Mouse (Mus musculus) urinary bladder, adult 18-20 months (tissue): Measurements from ENCODE around the gene Defb48.

ENCODE experiments used
- DNase-seq, 2 experiments: peaks; one replicate each; pipeline ENCODE4 v3.0.0; 2022; ENCODE audit warnings: low spot score in 2 of 2, mixed read lengths in 2 of 2

The Defb48 gene

DNA sequence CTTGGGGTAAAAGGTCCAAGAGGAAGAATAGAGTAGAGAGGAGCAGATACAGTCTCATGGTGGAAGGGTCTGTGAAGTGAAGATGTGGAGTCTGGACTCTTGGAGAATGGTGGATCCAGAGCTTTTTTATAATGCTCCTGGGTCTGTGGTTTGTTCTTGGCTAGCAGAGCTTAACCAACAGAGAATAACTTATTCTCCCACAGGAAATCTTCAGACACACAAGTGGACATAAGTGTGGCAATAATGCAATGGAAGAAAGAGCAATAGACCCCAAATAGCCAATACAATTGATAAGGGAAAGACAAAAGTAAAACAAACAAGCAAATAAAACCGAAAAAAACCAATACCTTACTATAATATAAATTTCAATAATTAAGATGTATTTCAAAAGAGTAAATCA lies at the start of gene Defb48:
Defb48 (minus strand) TSS at position 101 of the 400 bp plus-strand sequence.
- DNase-seq: no peak

DNA sequence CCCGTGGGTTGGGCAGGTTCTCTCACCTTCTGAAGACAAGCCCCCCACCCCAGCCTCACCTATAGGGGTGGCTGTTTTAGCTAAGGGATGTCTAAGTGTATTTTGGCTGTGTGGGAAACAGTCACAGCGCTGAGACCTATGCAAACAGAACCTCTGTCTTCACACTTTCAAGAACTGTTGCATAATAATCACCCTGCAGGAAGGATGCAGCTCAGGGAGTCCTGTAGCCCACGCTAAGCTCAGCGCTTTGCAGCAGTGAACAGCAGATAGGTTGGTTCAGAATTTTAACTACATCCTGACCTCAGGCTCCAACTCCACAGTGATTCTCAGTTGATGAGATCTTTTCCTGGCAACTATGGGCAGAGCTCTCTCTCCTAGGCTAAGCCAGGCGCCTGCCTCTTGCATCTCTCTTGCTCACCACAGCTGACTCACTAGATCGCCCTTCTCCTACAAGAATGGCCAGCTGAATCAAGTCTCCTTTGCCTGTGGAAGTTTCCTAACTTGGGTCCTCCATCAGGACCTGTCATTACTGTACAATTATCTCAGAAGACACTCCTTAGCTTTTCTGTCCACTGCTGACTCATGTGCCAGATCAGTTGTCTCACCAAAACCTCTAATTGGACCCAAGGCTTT lies 36.3 kb upstream of the Defb48 start:
- no peak for DNase-seq

DNA sequence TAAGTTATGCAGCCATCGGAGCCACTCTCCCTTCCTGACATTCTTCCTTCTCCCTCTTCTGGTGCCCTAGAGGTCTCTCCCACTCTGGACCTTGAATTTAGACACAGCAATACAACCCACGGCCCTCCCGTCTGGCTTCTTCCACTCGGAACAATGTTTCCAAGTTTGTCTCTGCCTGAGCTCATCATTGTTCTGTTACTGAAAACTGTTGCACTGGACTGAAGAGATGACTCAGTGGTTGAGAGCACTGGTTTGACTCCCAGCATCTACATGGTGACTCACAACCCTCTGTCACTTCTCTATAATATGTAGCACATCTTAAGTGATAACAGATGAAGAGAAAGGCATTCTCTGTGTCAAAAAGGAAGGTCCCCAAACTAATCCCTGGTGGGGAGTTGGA lies 30.4 kb upstream of the Defb48 start:
- DNase-seq: no peak

DNA sequence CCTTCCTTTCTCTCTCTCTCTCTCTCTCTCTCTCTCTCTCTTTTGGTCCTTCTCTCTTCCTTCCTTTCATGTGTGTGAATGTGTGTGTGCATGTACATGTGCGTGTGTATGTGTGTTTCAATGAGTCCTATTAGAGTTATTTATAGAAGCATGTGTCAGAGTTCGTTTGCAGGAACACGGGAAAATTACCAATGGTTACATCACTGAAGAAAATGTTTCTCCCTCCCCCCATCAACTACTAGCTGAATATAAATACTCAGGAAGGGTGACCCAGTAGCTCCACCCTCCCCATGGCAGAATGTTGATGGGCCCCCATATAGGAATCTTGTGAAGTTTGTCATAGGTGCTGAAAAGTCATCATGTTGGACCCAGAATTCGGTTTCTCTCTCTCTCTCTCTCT lies 28.8 kb upstream of the Defb48 start:
- no peak for DNase-seq

DNA sequence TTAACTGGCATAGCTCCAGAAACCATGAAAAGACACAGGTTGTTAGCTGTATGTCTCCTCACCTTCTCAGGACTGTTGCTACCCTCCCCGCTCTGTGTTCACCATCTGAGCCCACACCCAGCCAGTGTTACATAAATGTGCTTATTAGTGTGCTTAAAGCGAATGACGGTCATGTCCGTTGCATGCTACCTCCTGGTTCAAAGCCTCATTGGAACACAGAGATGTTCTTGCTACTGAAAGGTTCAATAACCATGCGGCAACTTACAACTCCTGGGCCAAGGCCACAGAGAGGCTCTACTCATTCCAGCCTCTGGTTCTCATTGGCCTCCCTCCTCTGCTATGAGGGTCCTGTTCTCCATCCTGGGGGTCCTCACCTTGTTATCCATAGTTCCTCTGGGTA lies 27.2 kb upstream of the Defb48 start, which contains the start of gene Defb43:
Defb43 (plus strand) TSS at position 301 of the 400 bp plus-strand sequence.
- DNase-seq: no peak

DNA sequence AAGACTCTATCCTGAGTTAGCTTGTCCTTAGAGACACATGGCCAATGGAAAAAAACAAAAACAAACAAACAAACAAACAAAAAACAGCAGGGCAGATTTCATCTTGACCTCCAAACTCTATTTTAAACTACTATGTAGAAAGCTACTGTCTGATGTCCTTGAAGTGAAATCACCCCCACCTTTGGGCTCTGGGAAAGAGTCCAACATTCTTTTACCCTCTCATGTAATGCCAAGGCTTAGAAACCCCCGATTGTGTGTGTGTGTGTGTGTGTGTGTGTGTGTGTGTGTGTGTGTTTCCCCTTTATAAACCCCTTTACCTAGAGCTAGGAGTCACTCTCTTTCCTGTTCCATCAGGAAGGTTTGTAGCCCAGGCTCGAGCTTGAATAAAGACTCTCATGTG lies 18.3 kb upstream of the Defb48 start:
- DNase-seq: no peak

DNA sequence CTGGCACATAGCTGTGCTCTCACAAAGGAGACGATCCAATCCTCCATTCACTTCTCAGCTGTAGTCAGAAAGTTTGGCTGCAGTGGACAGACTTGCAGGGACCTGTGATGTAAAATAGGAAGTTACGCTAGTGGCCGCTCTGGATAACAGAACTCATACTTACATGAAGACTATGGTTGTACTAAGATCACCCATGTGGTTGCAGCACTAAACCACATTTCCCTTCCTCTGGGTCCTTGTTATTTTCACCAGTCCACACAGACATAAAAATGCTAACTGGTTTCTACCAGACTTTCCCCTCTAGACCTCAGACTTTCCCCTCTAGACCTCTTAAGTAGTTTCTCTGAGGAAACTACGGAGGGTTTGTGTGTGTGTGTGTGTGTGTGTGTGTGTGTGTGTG lies 14.7 kb upstream of the Defb48 start:
- DNase-seq: no peak

DNA sequence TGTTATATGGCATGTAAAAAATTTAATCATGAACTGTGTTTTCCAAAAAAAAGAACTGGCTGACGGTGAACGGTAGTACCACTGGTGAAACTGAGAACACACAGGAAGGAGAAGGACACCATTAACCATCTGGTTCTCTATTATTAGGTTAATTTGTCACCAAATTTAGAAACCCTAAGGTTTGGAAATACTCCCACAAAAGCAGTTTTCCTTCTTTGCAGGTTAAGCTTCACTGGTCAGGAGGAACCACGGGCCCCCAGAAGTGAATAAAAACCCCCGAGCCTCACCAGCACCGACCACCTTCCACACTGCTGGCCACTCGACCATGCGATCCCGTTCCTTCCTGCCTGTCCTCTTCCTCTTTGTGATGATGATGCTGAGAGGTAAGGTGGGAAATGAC lies 13.5 kb upstream of the Defb48 start, which contains the start of gene Defb47:
Defb47 (plus strand) TSS at position 301 of the 400 bp plus-strand sequence.
- no peak for DNase-seq

DNA sequence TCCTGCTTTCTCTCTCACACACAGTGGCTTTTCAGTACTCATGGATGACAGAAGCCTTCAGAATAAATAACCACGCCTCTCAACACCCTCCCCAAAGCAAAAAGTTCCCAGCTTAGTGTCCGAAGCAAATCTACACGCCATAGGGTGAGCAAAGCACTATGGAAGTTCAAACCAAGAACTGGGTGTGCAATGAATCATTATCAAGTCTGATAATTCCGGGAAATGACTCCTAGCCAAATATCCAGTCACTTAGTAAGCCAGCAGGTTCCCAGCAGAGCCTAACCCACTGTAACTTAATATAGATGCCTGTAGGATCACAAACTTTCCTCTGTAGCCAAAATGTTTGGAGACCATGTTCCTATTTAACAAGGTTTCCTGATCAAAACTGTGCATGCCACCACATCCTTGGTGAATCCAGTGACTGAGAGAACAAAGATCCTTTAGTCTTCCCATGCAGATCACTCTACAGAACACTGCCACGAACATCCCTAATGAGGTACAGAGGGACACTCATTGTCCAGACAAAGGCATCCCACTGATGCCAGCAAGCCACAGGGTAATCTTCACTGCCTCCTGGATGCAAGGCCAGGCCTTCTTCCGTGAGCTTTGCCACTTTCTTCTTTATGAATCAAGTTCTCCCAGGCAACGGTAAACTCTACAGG lies 7.7 kb upstream of the Defb48 start:
- DNase-seq: no peak

DNA sequence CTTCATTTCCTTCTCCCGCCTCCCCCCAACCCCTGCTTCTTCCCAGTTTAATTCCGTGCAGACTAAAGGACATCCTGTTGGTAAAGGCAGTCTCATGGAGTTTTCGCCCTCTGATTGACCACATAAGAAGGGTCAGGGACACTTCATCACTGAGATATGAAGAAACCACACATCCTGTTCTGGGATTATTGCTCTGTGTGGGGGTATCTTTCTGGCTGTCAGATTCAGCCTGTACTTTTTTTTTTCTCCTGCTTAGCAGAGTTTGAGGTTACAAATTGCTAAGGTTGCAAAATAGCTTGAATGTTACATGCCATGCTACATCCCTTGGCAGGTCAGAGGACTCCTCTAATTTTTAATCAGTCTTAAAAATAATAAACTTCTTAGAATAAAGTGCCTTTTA lies 7.0 kb upstream of the Defb48 start:
- no peak for DNase-seq

DNA sequence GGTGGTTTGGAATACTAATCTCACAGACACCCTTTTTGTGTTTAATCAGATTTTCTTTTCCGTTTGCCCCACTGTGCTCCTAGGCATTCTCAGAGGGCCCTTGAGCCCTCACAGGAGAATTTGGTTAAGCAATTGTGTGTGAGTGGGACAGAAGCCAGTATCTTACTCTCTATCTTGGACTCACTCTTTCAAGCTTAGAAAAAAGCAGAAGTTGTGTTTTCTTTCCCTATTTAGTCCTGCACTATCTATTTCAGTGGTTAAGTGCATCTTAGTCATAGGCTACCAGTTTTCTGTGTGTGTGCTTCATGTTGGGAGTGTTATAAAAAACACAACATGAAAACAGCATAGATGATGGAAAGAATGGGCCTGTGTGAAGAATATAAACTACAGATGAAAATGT lies 4.5 kb downstream of the Defb48 start:
- no peak for DNase-seq

DNA sequence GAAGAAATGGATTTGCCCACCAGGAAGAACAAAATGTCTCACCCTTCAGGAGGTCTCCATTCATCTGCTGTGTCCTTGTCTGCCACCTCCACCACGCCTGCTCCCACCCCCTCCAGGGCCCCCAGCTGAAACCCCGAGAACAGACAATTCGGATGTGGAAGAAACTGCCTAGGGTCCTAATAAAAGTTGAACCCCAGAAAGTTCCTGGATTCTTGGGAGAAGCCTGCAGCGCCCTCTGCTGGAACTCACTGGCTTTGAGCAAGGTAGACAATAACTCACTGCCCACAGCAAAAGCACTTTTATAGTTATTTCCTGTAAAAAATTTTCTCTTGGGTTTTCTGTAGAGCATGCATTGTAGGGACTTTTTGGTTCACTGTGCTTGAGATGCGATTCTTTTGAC lies 9.3 kb downstream of the Defb48 start:
- DNase-seq: peak; percentile 35 to 57

DNA sequence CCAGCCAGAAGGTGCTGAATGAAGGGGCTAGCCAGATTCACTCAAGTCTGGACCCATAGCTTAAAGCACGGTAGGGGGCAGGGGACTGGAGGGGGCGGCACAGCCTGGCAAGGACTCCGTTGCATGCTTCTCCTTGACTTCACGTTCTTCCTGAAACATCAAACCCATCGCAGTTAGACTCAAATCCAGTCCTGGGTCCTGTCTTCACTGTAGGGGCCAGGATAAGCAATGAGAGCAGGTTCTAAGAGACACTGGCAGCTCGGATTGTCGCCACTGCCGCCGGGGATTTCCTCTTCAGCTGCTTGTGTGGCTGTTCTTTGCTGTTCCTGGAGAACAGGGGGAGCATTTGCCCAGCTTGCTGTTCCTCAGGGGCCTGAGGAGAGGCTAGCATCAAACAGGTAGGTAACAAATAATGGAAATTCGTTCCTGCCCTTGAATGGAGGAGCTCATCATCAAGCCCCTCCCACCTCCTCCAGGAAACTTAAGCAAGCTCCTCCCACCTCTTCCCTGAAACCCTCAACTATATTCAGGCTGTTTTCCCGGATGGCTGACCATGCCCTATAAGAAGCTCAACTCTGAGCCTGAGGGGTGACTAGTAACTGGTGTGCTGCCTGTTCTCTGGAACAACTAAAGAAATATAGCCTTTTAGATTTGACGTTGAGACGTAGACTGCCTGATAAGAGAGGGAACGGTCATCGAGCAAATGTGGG lies 18.3 kb downstream of the Defb48 start:
- no peak for DNase-seq

DNA sequence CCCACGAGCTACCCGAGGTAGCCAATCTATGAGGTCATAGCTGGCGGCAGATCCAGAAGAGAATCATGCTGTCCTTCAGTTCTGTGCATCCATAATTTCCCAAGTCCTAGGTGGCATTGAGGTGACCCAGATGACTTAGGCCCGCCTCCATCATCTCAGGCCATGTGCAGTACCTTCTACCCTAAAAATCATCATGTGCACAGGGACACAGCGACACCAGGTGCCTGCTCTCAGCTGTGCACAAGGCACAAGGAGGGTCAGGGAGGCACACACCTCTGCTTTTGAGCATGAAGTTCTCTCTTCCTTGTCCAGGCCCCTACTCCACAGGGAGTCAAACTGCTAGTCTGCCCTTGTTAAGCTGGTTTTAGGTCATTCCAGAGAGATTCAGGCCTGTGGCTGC lies 19.0 kb downstream of the Defb48 start:
- DNase-seq: no peak

DNA sequence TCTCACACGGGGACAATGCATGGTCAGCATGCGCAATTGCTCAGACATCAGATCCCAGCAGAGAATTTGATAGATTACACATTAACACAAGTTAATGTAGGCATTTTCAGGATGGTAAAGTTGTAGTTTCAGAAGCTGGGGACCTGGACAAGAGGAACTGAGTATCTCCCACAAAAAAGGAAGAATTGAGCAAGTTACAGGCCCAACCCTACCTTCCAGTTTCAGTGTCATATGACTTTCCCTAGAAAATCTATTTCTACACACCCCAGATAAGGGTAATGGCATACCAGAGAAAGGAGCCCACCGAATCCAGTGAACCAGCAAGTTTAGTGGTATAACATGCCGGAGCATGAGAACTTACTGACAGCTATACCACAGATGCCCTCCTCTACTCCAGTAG lies 20.7 kb downstream of the Defb48 start:
- DNase-seq: no peak

DNA sequence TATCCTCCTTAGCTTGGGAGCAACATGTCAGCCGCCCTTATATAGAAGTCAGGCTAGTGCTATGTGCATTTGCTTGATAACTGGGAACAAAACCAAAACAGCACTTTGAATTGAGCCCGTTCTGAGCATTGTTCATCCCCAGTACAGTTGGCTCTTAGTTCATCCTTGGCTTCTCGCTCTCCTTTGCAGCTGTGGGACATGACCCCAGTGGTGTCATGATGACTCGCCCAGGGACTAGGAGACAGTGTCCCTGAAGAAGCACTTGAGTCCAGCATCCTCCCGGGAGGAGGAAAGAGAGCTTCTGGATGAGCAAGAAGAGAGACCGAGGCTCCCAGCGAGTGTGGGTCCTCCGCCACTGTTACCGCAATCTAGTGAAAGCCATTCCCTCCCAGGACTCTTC lies 28.2 kb downstream of the Defb48 start:
- no peak for DNase-seq

DNA sequence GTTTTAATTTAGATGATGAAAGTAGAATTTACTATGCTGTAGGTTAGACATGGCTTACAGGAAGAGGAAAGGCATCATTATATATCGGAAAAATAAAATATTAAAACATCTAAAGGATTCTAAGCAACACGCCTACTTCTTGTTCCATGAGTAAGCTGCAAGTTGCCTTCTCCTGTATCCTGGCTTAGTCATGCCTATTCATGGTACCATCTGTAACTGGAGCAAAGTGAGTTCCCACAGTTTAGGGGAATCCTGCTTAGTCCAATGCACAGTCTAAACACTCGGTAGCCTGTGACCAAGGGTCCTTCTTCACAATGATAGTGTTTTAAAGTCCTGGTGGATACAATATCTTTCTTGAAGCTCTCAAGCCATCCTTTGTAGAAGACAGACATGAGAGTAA lies 37.5 kb downstream of the Defb48 start:
- no peak for DNase-seq

DNA sequence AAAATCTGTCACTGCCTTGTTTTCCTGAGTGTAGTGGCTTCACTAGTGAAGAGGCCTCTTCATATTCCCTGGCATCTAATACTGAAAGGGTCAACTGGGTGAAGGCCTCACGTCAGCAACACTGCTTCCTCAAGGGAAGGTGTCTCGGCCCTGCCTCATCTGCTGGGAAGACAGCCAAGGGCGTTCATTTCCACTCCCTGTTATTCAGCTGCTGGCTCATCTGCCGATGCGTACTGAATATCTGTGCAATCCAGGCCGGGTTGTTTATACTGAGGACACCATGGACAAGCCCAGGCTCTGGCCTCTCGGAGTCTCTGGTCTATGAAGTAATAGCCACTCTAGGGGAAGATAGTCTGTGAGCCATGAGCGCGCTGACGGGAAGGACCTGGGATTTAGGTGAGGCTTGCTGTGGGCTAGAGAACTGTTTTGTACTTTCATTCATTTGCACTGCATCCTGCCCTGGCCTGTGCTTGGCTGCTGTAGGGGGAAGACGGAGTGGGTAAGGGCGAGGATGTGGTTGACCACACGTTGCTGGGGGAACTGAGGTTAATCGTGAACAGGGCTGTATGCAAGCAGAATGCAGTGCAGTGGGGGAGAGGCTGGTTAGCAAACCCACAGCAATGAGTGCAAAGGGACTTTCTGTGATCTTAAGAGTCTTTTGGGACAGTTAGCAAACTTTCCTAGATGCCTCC lies 43.8 kb downstream of the Defb48 start:
- peak; percentile 5 to 78 for DNase-seq

DNA sequence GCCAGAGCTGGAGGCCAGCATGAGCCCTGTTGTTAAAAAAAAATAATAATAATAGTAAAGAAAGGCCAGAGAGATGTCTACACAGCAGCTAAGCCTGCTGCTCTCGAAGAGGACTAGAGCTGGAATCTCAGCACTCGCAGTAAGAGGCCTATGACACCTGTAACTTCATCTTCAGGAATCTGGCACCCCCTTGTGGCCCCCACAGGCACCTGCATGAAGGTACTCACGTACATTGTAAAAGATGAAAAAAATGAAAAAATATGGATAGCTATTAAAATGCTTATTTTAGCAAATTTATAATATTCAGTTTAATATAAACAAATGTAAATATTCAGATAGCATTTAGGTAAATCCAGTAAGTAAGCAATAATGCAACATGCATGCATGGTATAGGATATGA lies 44.9 kb downstream of the Defb48 start:
- DNase-seq: no peak

DNA sequence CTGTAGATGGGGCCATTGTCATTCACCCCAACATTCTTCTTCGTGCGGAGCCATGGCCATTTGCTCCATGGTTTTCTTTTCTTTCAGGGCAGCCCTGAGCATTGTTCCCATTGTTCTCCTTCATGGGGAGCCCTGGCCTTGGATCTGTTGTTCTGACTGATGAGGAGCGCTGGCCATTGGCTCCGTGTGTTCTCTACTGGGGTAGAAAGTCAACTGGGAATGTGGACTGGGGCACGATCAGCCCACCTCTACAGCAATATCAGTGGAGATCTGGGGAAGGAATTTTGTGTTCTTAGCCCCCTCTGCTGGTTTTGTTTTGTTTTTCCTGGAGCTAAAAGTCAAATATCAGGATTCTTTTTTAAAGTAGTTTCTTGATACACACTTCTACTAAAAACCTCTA lies 46.6 kb downstream of the Defb48 start:
- no peak for DNase-seq

DNA sequence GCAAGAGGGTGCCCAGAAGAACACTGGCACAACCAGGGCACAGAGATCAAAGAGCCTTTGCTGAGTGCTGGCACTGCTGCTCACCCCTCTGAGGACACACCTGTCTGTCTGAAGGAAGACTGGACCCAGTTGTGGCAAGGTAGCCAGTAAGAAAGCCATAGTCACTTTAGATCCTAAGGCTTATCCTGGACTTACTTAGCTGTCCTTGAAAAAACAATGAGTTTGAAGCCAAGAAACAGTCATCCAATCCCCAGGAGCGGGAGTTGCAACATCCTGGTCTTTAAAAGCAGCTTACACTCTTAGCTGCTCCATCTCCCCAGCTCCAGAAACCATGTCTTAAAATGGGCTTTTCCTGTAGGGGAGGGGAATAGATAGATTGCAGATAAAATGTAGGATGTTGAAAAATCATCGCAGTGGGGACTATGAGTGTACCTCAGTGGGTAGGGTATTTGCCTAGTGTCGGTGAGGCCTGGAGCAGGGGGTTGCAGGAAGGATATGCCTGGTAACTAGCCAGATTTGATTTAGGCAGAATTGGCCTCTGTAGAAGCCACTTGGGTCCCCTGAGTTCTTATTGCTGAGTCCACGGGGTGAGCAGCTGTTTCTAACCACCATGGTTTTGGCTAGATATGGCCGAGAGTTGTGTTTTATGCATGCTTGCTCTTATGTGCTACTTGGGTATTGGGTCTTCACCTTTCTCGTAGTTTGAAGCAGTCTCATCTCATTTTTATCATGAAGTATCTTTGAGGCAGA lies 47.5 kb downstream of the Defb48 start:
- DNase-seq: no peak

DNA sequence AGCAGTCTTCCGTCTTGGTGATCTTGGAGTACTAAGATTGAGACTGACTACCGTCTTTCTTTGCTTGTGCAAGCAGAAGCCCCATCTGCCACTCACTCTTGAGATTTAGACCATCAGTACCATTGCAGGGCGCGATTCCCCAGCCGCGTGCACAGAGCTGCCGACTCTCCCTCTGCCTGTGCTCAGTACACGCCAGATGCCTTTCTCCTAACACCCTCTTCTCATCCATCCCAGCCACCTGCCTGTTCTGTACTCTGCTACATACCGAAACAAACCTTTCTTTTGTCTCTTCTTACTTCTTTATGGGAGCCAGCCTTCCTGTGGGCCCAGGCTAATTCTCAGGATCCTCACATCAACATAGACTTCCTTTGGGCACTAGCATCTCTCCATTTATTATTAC lies 48.9 kb downstream of the Defb48 start:
- DNase-seq: no peak
